Mouse (Mus musculus) midbrain, embryonic 12.5 days (tissue): ENCODE results near the gene Mtor. TPM values are rescaled to one million over a fixed set of nuclear protein-coding genes. Genes with fewer than 3 reads are reported as not detected.

Source experiments
- ATAC-seq: fragments of 200-750 bp; cut with Nextera tagmentation; 2 replicates; pipeline ENCODE4 v1.8.0; 2017; ENCODE audit warnings: low read depth, moderate TSS enrichment, moderate library complexity; ENCODE audit not compliant: low FRiP score
- H3K27ac ChIP-seq: fragments of 300-500 bp; sonication (generic); replicated peaks from 2 replicates; pipeline ENCODE4 v1.5.1; 2016; ENCODE audit warnings: mild to moderate bottlenecking
- H3K27me3 ChIP-seq: fragments of 300-500 bp; sonication (generic); 2 replicates; pipeline ENCODE4 v1.6.1; 2016; ENCODE audit warnings: mild to moderate bottlenecking
- H3K36me3 ChIP-seq: fragments of 300-500 bp; sonication (generic); 2 replicates; pipeline ENCODE4 v1.6.1; 2016
- H3K4me1 ChIP-seq: fragments of 300-500 bp; sonication (generic); 2 replicates; pipeline ENCODE4 v1.6.1; 2016
- H3K4me2 ChIP-seq: fragments of 300-500 bp; sonication (generic); replicated peaks from 2 replicates; pipeline ENCODE4 v1.6.1; 2016; ENCODE audit warnings: mild to moderate bottlenecking, moderate library complexity
- H3K4me3 ChIP-seq: fragments of 300-500 bp; sonication (generic); 2 replicates; pipeline ENCODE4 v1.5.1; 2016; ENCODE audit warnings: mild to moderate bottlenecking
- H3K9ac ChIP-seq: fragments of 300-500 bp; sonication (generic); replicated peaks from 2 replicates; pipeline ENCODE4 v1.6.1; 2016; ENCODE audit warnings: mild to moderate bottlenecking, moderate library complexity
- H3K9me3 ChIP-seq: fragments of 300-500 bp; sonication (generic); 2 replicates; pipeline ENCODE4 v1.6.1; 2016; ENCODE audit warnings: mild to moderate bottlenecking
- WGBS: fragments of 180-500 bp; shearing (Covaris S2); methylation state at CpG from one replicate; pipeline ENCODE4 v1.1.7; 2016; 5-methylcytosine and 5-hydroxymethylcytosine counted together
- polyA plus RNA-seq: library from polyadenylated mRNA; unstranded; fragments of >200 nt; fragmentation: Nextera tagmentation; extraction: Ambion mirVana; gene quantifications from 2 replicates; pipeline ENCODE4 v1.2.1, GENCODE M21; 2016

The Mtor gene
- polyA plus RNA-seq, 1 experiment from 2014 or later = 33.3 TPM

DNA sequence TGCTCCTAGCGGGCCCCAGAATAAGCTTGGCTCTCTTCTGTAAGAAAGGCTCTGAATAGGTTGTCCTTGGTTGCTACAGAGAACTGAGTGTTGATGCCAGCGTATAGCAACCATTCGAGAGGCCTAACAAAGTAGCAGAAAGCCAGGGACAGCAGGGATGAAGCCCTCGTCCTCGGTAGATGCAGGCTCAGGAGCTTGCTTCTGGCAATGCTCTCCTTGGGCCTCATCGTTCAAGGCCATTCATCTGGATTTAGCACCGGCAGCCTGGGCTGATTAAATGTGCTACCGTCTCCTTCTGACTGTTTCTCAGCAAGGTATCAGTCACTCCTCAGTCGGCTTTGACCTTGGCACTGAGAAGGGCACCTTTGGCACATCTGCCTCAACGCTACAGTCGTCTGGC lies 19.3 kb upstream of the Mtor start:
- Histone ChIP-seq H3K4me2 (no peak overlapping the region), H3K36me3 (no peaks in the 10 kb centered on the region), H3K4me1 (peaks cover 8% of the 10 kb centered on the region; the same call in 1 of the 2 replicates), H3K27ac (no peak overlapping the region), H3K9ac (no peak overlapping the region), H3K27me3 (no peaks in the 10 kb centered on the region; the same call in 1 of the 2 replicates), H3K9me3 (no peaks in the 10 kb centered on the region), H3K4me3 (no peak overlapping the region)
- 0 out of 2 replicates have a peak, but pooled peaks have one; percentile 7 for ATAC-seq
- 85% methylated on average over 11 of the region's 11 CpGs for WGBS

- no peak overlapping the region for H3K4me3 ChIP-seq
- WGBS = 21% methylated on average over 6 of the region's 6 CpGs
- ATAC-seq = peak; percentile 72
- H3K9ac ChIP-seq = no peak overlapping the region
- no peak overlapping the region for H3K27ac ChIP-seq
- no peaks in the 10 kb centered on the region; the same call in 1 of the 2 replicates for H3K27me3 ChIP-seq
- no peak overlapping the region for H3K4me2 ChIP-seq
- H3K9me3 ChIP-seq = no peaks in the 10 kb centered on the region
- H3K36me3 ChIP-seq = no peaks in the 10 kb centered on the region
- peaks cover 8% of the 10 kb centered on the region; the same call in 1 of the 2 replicates for H3K4me1 ChIP-seq
Observed at GRCm38 (mm10) chr4:148429686-148430085, 18.7 kb upstream of the Mtor start.

- Histone ChIP-seq H3K4me1 (peaks cover 8% of the 10 kb centered on the region; the same call in 1 of the 2 replicates), H3K9ac (no peak overlapping the region), H3K4me2 (no peak overlapping the region), H3K27me3 (peaks cover 5% of the 10 kb centered on the region; the same call in 1 of the 2 replicates), H3K36me3 (no peaks in the 10 kb centered on the region), H3K4me3 (no peak overlapping the region), H3K9me3 (no peaks in the 10 kb centered on the region), H3K27ac (no peak overlapping the region)
- no peak for ATAC-seq
- WGBS = 87% methylated on average over 11 of the region's 11 CpGs
Observed at GRCm38 (mm10) chr4:148430880-148431519, 17.4 kb upstream of the Mtor start.

DNA sequence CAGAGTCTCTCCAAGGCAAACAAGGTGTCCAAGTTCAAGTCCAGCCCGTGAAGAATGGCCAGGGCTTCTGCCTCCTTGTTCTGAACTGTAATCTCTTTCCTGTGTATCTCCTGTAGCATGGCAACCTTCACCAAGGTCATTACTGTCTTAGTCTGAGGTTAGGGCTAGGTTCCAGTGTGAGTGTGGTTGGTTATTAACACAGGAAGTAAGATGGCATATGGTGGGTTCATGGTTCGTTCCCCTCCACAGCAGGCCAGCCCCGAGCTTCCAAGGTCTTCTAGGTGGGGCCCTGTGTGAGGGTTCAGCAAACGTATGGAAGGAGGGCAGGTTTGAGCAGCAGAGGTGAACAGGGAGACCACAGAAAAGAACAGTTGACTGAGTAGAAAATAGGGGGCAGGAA lies 15.9 kb upstream of the Mtor start:
- H3K9ac ChIP-seq = no peak overlapping the region
- peaks cover 5% of the 10 kb centered on the region; the same call in 1 of the 2 replicates for H3K27me3 ChIP-seq
- H3K4me2 ChIP-seq = no peak overlapping the region
- no peak overlapping the region for H3K27ac ChIP-seq
- no peaks in the 10 kb centered on the region for H3K36me3 ChIP-seq
- no peak for ATAC-seq
- WGBS = 84% methylated on average over 4 of the region's 4 CpGs
- H3K9me3 ChIP-seq = no peaks in the 10 kb centered on the region
- peaks cover 8% of the 10 kb centered on the region; the same call in 1 of the 2 replicates for H3K4me1 ChIP-seq
- H3K4me3 ChIP-seq = no peak overlapping the region

DNA sequence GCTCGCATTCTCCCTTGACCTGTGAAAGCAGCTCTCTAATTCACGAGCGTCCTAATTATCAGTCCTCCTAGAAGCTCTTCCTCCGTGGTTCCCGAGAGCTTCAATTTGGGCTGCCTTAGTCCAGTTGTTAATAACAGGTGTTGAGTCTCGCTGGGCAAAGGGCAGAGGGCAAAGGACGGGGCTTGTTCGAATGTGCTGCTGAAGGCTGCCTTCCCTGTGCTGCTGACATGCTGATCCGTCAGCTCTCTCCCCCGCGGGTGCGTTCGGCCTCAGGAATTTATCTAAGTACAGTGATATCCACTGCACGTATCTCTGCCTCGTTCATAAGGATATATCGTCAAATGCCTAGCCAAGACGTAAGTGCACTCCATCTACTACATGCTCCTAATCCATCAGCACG lies 15.1 kb upstream of the Mtor start:
- Histone ChIP-seq H3K4me3 (no peak overlapping the region), H3K9ac (no peak overlapping the region), H3K9me3 (no peaks in the 10 kb centered on the region), H3K36me3 (no peaks in the 10 kb centered on the region), H3K27ac (no peak overlapping the region), H3K4me2 (no peak overlapping the region), H3K27me3 (0 out of 2 replicates have a peak, but pooled peaks cover 5% of the 10 kb centered on the region), H3K4me1 (peaks cover 4% of the 10 kb centered on the region; the same call in 1 of the 2 replicates)
- no peak for ATAC-seq
- 91% methylated on average over 18 of the region's 18 CpGs for WGBS

GRCm38 (mm10) chr4:148433813-148434212 lies 14.6 kb upstream of the Mtor start:
- no peak overlapping the region for H3K27ac ChIP-seq
- peaks cover 4% of the 10 kb centered on the region; the same call in 1 of the 2 replicates for H3K4me1 ChIP-seq
- H3K4me2 ChIP-seq = no peak overlapping the region
- 0 out of 2 replicates have a peak, but pooled peaks cover 5% of the 10 kb centered on the region for H3K27me3 ChIP-seq
- H3K4me3 ChIP-seq = no peak overlapping the region
- no peak overlapping the region for H3K9ac ChIP-seq
- H3K36me3 ChIP-seq = no peaks in the 10 kb centered on the region
- H3K9me3 ChIP-seq = no peaks in the 10 kb centered on the region
- no peak for ATAC-seq
- WGBS = 78% methylated on average over 5 of the region's 5 CpGs

- WGBS = 85% methylated on average over 4 of the region's 4 CpGs
- 0 out of 2 replicates have a peak, but pooled peaks cover 5% of the 10 kb centered on the region for H3K27me3 ChIP-seq
- no peak overlapping the region for H3K4me2 ChIP-seq
- no peak overlapping the region for H3K27ac ChIP-seq
- ATAC-seq = no peak
- no peaks in the 10 kb centered on the region for H3K36me3 ChIP-seq
- H3K9me3 ChIP-seq = no peaks in the 10 kb centered on the region
- H3K9ac ChIP-seq = no peak overlapping the region
- H3K4me3 ChIP-seq = no peak overlapping the region
- no peaks in the 10 kb centered on the region for H3K4me1 ChIP-seq
Observed at GRCm38 (mm10) chr4:148434554-148434953, 13.9 kb upstream of the Mtor start.

DNA sequence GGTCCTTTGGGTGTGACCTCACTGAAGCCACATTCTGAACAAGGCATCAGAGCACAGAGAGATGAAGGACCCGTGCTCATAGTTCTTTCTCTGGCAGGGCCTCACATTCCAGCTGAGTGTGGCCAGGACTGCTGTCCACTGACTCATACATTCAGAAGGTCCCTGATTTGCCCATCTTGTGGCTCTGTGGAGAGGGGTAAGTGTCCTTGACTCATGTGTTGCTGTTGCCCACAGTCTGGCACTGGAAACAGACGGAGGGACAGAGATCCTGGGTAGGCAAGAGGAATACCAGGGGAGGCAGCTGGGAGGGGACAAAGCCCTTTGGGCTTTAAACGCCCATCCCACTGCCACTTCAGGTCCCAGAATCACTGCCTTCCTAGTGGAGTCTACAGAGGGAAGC lies 13.3 kb upstream of the Mtor start:
- Histone ChIP-seq H3K36me3 (no peaks in the 10 kb centered on the region; the same call in 1 of the 2 replicates), H3K27me3 (0 out of 2 replicates have a peak, but pooled peaks cover 5% of the 10 kb centered on the region), H3K9me3 (no peaks in the 10 kb centered on the region), H3K9ac (no peak overlapping the region), H3K27ac (no peak overlapping the region), H3K4me2 (no peak overlapping the region), H3K4me3 (no peak overlapping the region), H3K4me1 (no peaks in the 10 kb centered on the region)
- WGBS = 82% methylated on average over 3 of the region's 3 CpGs
- ATAC-seq = no peak

- Histone ChIP-seq H3K4me1 (no peaks in the 10 kb centered on the region), H3K9me3 (no peaks in the 10 kb centered on the region), H3K4me2 (no peak overlapping the region), H3K27me3 (0 out of 2 replicates have a peak, but pooled peaks cover 5% of the 10 kb centered on the region), H3K4me3 (no peak overlapping the region), H3K9ac (no peak overlapping the region), H3K36me3 (no peaks in the 10 kb centered on the region; the same call in 1 of the 2 replicates), H3K27ac (no peak overlapping the region)
- WGBS = 68% methylated on average over 6 of the region's 6 CpGs
- peak; percentile 56; the same call in 1 of the 2 replicates for ATAC-seq
Observed at GRCm38 (mm10) chr4:148435657-148436330, 12.6 kb upstream of the Mtor start.

DNA sequence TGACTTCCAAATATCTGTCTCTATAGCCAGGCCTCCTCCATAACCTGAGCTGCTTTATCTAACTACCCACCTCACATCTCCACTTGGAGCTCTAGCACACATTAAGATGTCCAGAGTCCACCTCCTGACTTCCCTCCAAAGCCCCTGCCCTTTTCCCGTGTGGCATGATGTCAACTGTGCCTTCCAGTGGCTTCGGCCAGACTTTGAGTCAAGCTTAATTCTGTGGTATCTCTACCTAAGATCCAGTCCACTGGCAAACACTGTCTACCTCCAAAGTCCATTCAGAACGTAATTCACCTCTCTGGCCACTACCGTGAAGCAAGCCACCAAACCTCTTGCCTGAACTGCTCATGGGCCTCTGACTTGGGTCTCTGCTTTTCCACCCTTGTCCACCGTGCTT lies 6.5 kb upstream of the Mtor start:
- Histone ChIP-seq H3K27ac (no peak overlapping the region), H3K27me3 (no peaks in the 10 kb centered on the region), H3K9me3 (no peaks in the 10 kb centered on the region), H3K9ac (no peak overlapping the region), H3K4me2 (no peak overlapping the region), H3K36me3 (no peaks in the 10 kb centered on the region; the same call in 1 of the 2 replicates), H3K4me1 (peaks cover 16% of the 10 kb centered on the region; the same call in 1 of the 2 replicates), H3K4me3 (no peak overlapping the region)
- no peak for ATAC-seq
- WGBS = 90% methylated on average over 5 of the region's 5 CpGs

DNA sequence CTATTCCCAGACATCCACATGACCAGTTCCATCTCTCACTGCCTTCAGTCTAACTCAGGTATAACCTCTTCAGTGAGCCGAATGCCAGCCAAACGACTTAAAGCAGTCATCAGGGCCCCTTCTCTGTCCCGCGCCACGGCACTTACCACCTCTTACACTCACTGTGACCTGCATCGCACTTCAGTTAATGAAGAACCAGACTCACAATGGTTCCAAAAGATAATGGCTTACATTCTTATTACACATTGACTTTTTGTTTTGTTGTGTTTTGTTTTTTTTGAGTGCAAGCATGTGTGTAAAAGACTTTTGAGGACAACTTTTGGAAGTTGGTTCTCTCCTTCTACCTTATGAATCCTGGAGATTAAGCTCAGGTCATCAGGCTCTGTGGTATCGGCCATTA lies 5.8 kb upstream of the Mtor start:
- H3K27me3 ChIP-seq = no peaks in the 10 kb centered on the region
- no peak overlapping the region for H3K9ac ChIP-seq
- ATAC-seq = no peak
- H3K9me3 ChIP-seq = no peaks in the 10 kb centered on the region
- H3K4me3 ChIP-seq = no peak overlapping the region
- no peak overlapping the region for H3K27ac ChIP-seq
- no peaks in the 10 kb centered on the region; the same call in 1 of the 2 replicates for H3K36me3 ChIP-seq
- WGBS = 95% methylated on average over 7 of the region's 7 CpGs
- H3K4me1 ChIP-seq = peaks cover 18% of the 10 kb centered on the region
- no peak overlapping the region for H3K4me2 ChIP-seq
